Mouse (Mus musculus): ENCODE results near the gene Ldlr. TPM values are rescaled to one million over a fixed set of nuclear protein-coding genes. Genes with fewer than 3 reads are reported as not detected.

Ldlr gene
- 35.5 and 39.4 TPM in 2 replicates for polyA plus RNA-seq (2015; fragmentation: Nextera tagmentation; extraction: Ambion mirVana)

DNA sequence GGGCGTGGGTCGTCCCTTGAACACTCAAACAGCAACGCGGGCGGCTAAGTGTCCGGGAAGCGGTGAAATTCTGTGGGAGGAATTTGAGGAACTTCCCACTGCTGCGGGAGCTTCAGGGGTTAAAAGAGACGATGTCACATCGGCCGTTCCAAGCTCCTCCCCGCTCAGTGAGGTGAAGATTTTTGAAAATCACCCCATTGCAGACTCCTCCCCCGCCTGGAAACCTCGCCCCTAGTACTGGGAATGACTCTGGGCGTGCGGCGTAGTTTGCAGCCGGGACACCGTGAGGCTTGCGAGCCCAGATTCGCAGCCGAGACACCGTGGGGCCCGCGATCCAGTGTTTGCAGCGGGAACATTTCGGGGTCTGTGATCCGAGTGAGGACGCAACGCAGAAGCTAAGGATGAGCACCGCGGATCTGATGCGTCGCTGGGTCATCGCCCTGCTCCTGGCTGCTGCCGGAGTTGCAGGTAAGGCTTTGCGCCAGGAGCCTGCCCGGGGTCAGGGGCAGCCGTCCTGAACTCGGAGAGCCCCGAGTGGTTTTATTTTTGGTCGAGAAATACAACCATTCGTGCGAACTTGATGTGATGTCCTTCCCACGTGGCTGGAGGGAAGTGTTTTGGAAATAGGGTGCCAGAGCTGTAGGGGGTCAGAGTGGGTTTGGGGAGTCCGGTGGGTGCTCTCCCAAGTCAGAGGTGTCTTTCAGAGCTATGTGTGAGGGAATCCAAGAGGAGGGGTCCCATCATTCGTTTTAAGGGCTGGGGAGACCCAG, at the start of gene Ldlr:
TSS of gene Ldlr (plus strand) at position 107 of the 770 bp plus-strand sequence.
- Histone ChIP-seq H3K4me3 (replicated peaks) (peak within 1 kb of the TSS; percentile 63), H3K36me3 (no peaks in the 10 kb centered on the region), H3K4me1 (peaks cover 30% of the 10 kb centered on the region), H3K9me3 (replicated peaks) (no peaks in the 10 kb centered on the region), H3K27me3 (no peaks in the 10 kb centered on the region), H3K27ac (replicated peaks) (peak within 1 kb of the TSS; percentile 96), H3K9ac (peak within 1 kb of the TSS; percentile 53), H3K4me2 (replicated peaks) (peak within 1 kb of the TSS; percentile 66)
- peak; percentile 90 for ATAC-seq (ENCODE audit: insufficient number of reproducible peaks, low FRiP score, low TSS enrichment, low read depth)
- WGBS, result under 1% methylated on average over 47 of the region's 47 CpGs

DNA sequence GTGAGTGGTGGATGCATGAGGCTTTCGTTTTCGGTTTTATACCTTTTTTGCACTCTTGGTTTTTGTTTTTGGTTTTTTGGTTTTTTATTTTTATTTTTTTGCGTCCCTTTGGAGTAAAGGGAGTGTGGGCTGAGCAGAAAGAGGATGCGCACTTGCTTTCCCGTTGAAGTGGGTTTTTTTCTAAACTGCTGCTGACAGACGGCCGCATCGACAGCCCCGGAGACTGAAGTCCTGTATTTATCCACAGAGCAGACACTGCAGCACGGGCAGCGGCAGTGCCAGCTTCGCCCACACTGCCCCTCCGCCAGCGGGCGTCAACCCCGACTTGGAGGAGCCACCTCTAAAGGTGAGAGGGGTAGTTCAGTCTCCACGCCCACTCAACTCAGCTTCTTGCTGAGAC, 45.6 kb upstream of the Ldlr start:
- ATAC-seq (ENCODE audit: insufficient number of reproducible peaks, low FRiP score, low TSS enrichment, low read depth), result no peak
- Histone ChIP-seq H3K36me3 (peaks cover 94% of the 10 kb centered on the region), H3K27ac (replicated peaks) (no peak overlapping the region), H3K4me2 (replicated peaks) (no peak overlapping the region), H3K4me1 (no peaks in the 10 kb centered on the region), H3K9me3 (replicated peaks) (no peaks in the 10 kb centered on the region), H3K27me3 (no peaks in the 10 kb centered on the region), H3K9ac (no peak overlapping the region), H3K4me3 (replicated peaks) (no peak overlapping the region)
- WGBS, result 95% methylated on average over 17 of the region's 17 CpGs

DNA sequence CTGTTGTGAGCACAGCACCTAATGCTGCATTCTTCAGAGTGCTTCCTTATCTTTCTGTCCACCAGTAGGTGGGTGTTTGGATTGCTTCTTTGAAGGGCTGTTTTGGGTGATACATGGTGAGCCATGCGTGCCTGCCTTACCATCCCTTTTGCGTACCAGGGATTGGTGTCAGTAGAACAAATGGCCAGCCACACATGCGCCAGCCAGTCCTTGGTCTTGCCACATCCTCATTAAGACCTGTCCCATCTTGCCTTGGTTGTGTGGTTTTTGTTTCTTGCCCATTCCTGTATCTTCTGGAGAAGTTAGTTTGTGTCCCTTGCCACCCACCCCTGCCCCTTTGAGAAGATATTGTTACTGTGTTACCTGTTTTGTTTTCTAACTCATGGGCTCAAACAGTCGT, 42.8 kb upstream of the Ldlr start:
- ATAC-seq (ENCODE audit: insufficient number of reproducible peaks, low FRiP score, low TSS enrichment, low read depth), result no peak
- 88% methylated on average over 4 of the region's 4 CpGs for WGBS
- H3K9me3 ChIP-seq (replicated peaks), result no peaks in the 10 kb centered on the region
- H3K27ac ChIP-seq (replicated peaks), result no peak overlapping the region
- peaks cover 93% of the 10 kb centered on the region for H3K36me3 ChIP-seq
- no peak overlapping the region for H3K4me2 ChIP-seq (replicated peaks)
- no peaks in the 10 kb centered on the region for H3K27me3 ChIP-seq
- H3K4me1 ChIP-seq, result no peaks in the 10 kb centered on the region
- no peak overlapping the region for H3K4me3 ChIP-seq (replicated peaks)
- H3K9ac ChIP-seq, result no peak overlapping the region

DNA sequence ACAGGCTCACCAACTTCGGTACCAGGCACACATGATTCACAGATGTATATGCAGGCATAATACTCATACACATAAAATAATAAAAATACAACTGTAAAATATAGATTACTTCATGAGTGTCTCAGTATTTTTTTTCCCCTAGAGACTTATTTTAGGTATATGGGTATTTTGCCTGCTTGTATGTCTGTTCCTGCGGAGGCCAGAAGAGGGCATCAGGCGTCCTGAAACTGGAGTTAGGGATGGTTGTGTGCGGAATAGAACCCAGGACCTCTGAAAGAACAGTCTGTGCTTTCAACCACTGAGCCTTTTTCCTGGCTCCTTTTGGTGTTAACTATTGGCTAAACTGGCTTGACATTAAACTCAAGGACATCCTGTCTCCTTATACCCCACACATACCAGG, 40.5 kb upstream of the Ldlr start:
- ATAC-seq (ENCODE audit: insufficient number of reproducible peaks, low FRiP score, low TSS enrichment, low read depth), result no peak

DNA sequence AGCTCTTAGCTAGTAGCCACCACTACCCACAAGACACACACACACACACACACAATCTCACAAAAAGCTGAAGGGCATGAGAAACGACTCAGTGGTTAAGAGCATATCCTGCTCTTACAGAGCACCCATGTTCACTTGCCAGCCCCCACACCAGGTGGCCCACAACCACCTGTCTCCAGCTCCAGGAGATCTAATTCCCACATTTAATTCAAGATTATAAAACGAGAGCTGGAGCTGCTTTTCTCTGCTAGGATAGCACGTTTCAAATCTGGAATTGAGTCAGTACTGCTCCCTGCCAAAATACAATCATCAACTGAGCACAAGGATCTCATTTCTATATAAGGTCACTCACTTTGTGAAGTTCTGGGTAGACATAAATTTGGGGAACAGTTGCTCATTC, 39.4 kb upstream of the Ldlr start:
- Histone ChIP-seq H3K36me3 (peaks cover 93% of the 10 kb centered on the region), H3K9ac (no peak overlapping the region), H3K4me3 (replicated peaks) (no peak overlapping the region), H3K4me1 (no peaks in the 10 kb centered on the region), H3K9me3 (replicated peaks) (no peaks in the 10 kb centered on the region), H3K27me3 (no peaks in the 10 kb centered on the region), H3K4me2 (replicated peaks) (no peak overlapping the region), H3K27ac (replicated peaks) (no peak overlapping the region)
- ATAC-seq (ENCODE audit: insufficient number of reproducible peaks, low FRiP score, low TSS enrichment, low read depth), result no peak
- 72% methylated on average over 3 of the region's 3 CpGs for WGBS

More for the DNA sequence above, 40.5 kb upstream of the Ldlr start:
- H3K4me3 ChIP-seq (replicated peaks), result no peak overlapping the region
- WGBS, result 84% methylated on average over 4 of the region's 4 CpGs
- peaks cover 93% of the 10 kb centered on the region for H3K36me3 ChIP-seq
- H3K9ac ChIP-seq, result no peak overlapping the region
- no peaks in the 10 kb centered on the region for H3K9me3 ChIP-seq (replicated peaks)
- H3K27ac ChIP-seq (replicated peaks), result no peak overlapping the region
- no peaks in the 10 kb centered on the region for H3K4me1 ChIP-seq
- H3K27me3 ChIP-seq, result no peaks in the 10 kb centered on the region
- H3K4me2 ChIP-seq (replicated peaks), result no peak overlapping the region

DNA sequence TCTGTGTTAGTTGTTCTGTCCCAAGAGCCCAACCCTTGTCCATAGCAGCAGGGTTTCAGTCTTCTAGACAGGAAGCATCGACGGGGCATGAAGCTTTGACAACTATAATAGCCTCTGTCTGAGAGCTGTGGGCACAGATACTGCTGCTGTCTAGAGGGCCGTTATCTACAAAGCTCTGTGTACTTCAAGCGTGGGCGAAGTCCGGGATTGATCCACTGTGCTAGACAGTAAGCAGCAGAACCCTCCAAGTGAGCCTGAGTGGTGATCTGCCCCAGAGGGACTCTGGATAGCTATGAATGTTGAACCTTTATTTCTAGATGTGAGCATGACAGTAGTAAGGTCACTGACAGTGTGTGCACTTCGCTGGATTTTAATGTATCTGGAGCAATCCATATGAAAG, 34.7 kb upstream of the Ldlr start:
- peaks cover 93% of the 10 kb centered on the region for H3K36me3 ChIP-seq
- no peak overlapping the region for H3K9ac ChIP-seq
- no peak overlapping the region for H3K4me2 ChIP-seq (replicated peaks)
- H3K4me1 ChIP-seq, result no peaks in the 10 kb centered on the region
- H3K4me3 ChIP-seq (replicated peaks), result no peak overlapping the region
- no peaks in the 10 kb centered on the region for H3K27me3 ChIP-seq
- 93% methylated on average over 7 of the region's 7 CpGs for WGBS
- no peaks in the 10 kb centered on the region for H3K9me3 ChIP-seq (replicated peaks)
- no peak for ATAC-seq (ENCODE audit: insufficient number of reproducible peaks, low FRiP score, low TSS enrichment, low read depth)
- no peak overlapping the region for H3K27ac ChIP-seq (replicated peaks)

DNA sequence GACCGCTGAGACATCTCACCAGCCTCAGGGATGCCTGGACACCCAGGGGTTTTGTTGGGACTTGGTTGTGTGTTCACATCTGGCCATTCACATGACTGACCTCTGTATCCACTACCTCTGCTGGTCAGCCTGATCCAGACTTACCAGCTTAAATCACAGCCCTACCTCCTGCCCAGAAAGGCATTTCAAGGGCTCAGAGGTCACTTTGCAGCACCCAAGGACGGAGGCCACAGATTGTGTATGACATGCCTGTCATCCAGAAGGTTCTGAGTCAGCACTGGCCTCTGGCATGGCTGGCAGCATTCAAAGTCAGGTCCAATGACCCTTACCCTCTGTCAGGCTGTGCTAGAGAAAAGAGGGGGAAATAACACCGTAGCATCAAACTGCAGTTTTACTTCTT, 33.3 kb upstream of the Ldlr start:
- Histone ChIP-seq H3K9ac (no peak overlapping the region), H3K4me3 (replicated peaks) (no peak overlapping the region), H3K4me2 (replicated peaks) (no peak overlapping the region), H3K27me3 (no peaks in the 10 kb centered on the region), H3K4me1 (no peaks in the 10 kb centered on the region), H3K27ac (replicated peaks) (no peak overlapping the region), H3K36me3 (peaks cover 90% of the 10 kb centered on the region), H3K9me3 (replicated peaks) (no peaks in the 10 kb centered on the region)
- 91% methylated on average over 3 of the region's 3 CpGs for WGBS
- ATAC-seq (ENCODE audit: insufficient number of reproducible peaks, low FRiP score, low TSS enrichment, low read depth), result no peak

DNA sequence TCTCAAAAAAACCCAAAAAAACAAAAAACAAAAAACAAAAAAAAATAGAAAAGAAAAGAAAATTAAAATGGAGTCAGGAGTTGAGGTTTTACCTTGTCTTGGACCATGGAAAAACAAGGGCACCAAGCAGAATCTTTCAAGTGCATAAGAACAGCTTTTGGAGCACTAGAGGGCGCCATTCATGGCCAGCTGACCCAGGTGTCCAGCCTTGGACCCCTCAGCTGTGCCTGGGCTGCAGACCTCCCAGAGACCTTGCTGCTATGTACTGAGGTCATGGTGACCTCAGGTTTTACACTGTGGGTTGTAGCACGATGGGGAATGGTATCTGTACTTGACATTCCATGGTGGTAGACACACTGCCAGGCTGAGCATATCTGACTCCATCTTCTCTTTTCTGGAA, 31.4 kb upstream of the Ldlr start:
- Histone ChIP-seq H3K9me3 (replicated peaks) (no peaks in the 10 kb centered on the region), H3K27ac (replicated peaks) (no peak overlapping the region), H3K27me3 (no peaks in the 10 kb centered on the region), H3K4me1 (no peaks in the 10 kb centered on the region), H3K9ac (no peak overlapping the region), H3K4me2 (replicated peaks) (no peak overlapping the region), H3K36me3 (peaks cover 81% of the 10 kb centered on the region), H3K4me3 (replicated peaks) (no peak overlapping the region)
- 48% methylated on average over 2 of the region's 2 CpGs for WGBS
- no peak for ATAC-seq (ENCODE audit: insufficient number of reproducible peaks, low FRiP score, low TSS enrichment, low read depth)

DNA sequence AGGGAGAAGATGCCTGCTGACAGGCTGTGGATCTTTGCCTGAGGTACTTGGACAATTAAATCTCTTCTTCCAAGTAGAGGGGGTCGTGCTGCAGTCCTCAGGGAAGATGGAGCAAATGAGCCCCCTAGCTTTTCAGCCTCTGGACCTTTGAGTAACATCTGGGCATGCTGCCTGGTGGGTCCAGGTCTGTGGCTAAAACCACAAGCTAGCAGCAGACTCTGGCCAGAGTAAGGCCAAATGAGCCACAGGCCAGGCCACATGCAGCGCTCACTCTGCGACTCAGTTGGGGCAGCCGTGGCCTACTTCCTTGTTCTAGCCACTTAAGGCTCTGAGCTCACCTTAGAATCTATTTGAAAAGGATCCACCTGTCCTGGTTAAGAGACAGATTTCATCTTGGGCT, 30.8 kb upstream of the Ldlr start:
- Histone ChIP-seq H3K36me3 (peaks cover 81% of the 10 kb centered on the region), H3K9ac (no peak overlapping the region), H3K27ac (replicated peaks) (no peak overlapping the region), H3K27me3 (no peaks in the 10 kb centered on the region), H3K9me3 (replicated peaks) (no peaks in the 10 kb centered on the region), H3K4me1 (no peaks in the 10 kb centered on the region), H3K4me2 (replicated peaks) (no peak overlapping the region), H3K4me3 (replicated peaks) (no peak overlapping the region)
- WGBS, result 95% methylated on average over 4 of the region's 4 CpGs
- ATAC-seq (ENCODE audit: insufficient number of reproducible peaks, low FRiP score, low TSS enrichment, low read depth), result no peak

DNA sequence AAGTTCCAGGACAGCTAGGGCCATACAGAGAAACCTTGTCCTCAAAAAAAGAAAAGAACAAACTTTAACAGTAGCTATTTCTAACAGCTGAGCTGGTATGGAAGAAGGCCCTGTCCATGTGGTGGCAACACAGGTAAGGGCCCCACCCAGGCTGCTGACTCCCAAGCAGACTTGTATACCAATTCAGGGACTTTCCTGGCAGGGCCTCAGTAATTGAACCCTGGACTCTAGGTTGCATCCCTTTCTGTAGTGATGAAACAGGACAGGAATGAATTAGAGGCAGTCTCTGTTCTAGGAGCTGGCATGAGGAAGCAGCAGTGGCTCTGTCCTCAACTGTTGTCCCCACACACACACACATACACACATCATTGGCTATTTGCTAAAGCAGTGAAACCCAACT, 29.2 kb upstream of the Ldlr start:
- Histone ChIP-seq H3K27me3 (no peaks in the 10 kb centered on the region), H3K9ac (no peak overlapping the region), H3K4me1 (no peaks in the 10 kb centered on the region), H3K4me2 (replicated peaks) (no peak overlapping the region), H3K27ac (replicated peaks) (no peak overlapping the region), H3K36me3 (peaks cover 78% of the 10 kb centered on the region), H3K9me3 (replicated peaks) (no peaks in the 10 kb centered on the region), H3K4me3 (replicated peaks) (no peak overlapping the region)
- no peak for ATAC-seq (ENCODE audit: insufficient number of reproducible peaks, low FRiP score, low TSS enrichment, low read depth)

DNA sequence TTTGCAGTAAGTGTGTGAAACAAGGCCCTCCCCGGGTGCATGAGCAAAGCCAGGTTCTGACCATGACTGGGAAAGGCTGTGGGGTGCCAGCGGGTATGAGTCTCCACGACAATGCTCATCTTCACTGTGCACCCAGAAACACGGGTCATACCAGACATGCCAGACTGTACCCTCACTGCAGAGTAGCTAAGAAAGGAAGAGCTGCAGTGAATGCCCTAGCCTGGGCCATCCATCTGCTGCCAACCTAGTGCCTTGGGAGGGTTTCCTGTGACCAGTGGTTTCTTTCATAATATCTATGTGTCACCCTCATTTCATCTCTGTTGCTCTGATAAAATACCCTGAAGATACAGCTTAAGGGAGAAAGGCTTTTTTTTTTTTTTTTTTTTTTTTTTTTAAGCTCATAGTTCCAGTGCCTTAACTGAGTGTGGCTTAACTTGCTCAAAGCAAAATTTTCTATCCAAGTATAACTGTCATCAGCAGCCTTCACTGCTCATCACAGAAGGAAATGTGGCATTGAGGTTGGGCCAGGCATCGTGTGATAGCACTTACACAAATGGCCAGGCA, 28.0 kb upstream of the Ldlr start:
- H3K9ac ChIP-seq, result no peak overlapping the region
- no peaks in the 10 kb centered on the region for H3K4me1 ChIP-seq
- H3K27me3 ChIP-seq, result no peaks in the 10 kb centered on the region
- ATAC-seq (ENCODE audit: insufficient number of reproducible peaks, low FRiP score, low TSS enrichment, low read depth), result no peak
- H3K9me3 ChIP-seq (replicated peaks), result no peaks in the 10 kb centered on the region
- WGBS, result 92% methylated on average over 5 of the region's 5 CpGs
- H3K27ac ChIP-seq (replicated peaks), result no peak overlapping the region
- no peak overlapping the region for H3K4me3 ChIP-seq (replicated peaks)
- no peak overlapping the region for H3K4me2 ChIP-seq (replicated peaks)
- peaks cover 77% of the 10 kb centered on the region for H3K36me3 ChIP-seq

DNA sequence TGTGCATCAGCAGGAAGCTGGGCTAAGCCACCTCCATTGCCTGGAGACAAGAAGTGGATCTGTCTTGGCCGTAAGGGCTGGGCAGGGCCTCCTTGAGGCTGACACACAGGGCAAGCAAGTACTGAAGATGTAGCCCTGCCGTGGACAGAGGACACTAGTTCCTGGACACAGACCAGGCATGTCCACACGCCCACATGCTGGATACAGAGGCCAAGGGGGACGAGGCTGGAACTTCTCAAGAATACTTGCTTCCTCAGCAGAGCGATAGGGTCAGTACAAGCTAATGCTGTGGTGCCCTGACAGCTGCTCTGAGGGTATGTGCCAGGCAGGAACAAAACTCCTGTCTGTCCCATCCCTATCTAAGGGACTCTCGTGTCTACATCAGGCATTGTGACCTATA, 26.2 kb upstream of the Ldlr start:
- Histone ChIP-seq H3K27me3 (no peaks in the 10 kb centered on the region), H3K4me1 (no peaks in the 10 kb centered on the region), H3K9me3 (replicated peaks) (no peaks in the 10 kb centered on the region), H3K4me2 (replicated peaks) (no peak overlapping the region), H3K36me3 (peaks cover 84% of the 10 kb centered on the region), H3K27ac (replicated peaks) (no peak overlapping the region), H3K9ac (no peak overlapping the region), H3K4me3 (replicated peaks) (no peak overlapping the region)
- ATAC-seq (ENCODE audit: insufficient number of reproducible peaks, low FRiP score, low TSS enrichment, low read depth), result no peak
- 88% methylated on average over 6 of the region's 6 CpGs for WGBS
